Mouse (Mus musculus): ENCODE results near the gene Stk24.

Gene Stk24

DNA sequence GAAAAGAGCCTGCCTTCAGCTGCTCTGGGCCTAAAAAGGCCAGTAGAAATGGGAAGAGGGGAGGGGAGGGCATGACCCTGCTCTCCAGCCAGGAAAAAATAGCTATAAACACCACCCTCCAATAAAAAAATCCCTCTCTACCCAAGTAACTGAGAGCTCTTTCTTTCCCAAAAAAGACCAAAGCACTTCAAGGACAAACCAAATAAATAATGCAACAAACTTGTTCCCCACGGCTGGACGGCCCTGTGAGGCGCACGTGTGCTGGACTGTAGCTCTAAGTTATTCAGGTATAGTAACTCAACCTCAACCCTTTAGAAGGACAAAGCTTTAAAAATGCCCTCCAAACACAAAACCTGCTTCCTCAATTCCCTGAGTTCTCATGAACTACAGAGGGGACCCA, 28.1 kb downstream of the Stk24 start:
- no peak for DNase-seq (ENCODE audit: low spot score)

DNA sequence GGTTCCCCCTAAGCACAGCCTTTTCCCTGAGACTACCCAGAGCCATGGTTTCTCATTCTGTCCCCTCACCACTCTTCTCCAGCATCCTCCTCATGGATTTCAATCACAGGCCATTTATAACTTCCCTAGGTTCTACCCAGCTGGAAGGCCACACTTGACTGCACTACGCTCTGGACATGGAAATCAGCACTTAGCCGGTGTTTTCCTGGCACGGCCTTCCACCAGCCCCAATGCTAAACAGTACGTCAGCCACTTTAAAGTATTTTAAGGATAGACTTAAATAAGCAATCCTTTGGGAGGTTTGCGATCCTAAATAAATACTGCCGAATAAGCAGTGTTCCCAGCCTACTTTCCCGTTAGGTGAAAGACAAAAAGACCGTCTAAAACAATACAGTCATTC, 29.8 kb downstream of the Stk24 start:
- DNase-seq (ENCODE audit: low spot score), result no peak

DNA sequence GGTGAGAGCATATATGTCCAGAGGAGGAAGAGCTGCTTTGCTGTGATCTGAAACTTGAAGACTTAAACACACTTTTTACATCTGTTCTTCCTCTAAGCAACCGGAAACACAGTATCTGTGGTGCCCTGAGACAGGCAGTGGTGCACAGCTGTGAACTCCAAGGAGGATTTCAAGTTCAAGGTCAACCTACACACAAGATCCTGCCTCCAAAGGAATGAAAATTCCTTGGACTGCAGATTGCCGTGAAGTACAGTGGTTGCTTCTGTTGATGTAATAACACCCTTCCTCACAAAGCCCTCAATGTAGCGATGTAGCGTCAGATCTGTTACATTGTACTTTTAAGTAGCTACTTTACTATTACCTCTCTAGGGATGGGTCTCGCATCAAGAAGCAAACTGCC, 30.5 kb downstream of the Stk24 start:
- no peak for DNase-seq (ENCODE audit: low spot score)

GRCm38 (mm10) chr14:121348256-121348655, 31.6 kb downstream of the Stk24 start:
- no peak for DNase-seq (ENCODE audit: low spot score)

DNA sequence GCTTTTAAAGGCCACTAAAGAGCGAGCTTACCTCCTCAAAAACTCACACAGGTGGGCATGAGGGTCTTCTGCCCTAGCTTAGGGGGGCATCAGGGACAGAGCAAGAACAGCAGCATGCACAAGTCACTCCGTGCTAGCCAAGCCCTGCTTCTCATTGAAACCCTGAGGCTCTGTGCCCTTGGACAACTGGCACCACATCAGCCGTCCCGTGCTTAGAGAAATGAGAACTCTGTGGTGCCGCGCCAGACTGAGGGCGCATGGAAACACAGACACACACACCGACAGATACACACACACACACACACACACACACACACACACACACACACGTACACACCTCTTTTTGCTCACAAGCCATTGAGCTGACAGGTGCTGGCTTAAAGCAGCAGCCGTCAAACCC, 32.7 kb downstream of the Stk24 start:
- DNase-seq (ENCODE audit: low spot score), result no peak

- DNase-seq (ENCODE audit: low spot score), result no peak
Measured at GRCm38 (mm10) chr14:121346654-121347053, 33.2 kb downstream of the Stk24 start.

DNA sequence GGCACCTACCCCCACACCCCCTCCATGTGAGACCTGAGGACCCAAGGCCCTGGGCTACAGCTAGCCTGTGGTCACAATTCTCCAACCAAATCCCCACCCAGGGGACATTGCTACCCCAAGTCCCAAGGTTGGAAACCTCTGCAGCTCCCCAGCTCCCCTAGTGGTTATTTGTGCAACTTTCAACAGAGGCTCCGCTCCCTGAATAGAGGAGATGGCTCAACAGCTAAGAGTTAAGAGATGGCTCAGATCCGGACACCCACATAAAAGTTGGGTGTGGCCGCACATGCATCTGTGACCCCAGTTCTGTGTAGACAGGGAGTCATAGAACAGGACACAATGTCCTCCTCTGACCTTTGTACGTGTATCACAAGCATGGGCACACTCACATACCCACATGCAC, 33.8 kb downstream of the Stk24 start:
- DNase-seq (ENCODE audit: low spot score), result no peak

GRCm38 (mm10) chr14:121344928-121345327, 34.9 kb downstream of the Stk24 start:
- no peak for DNase-seq (ENCODE audit: low spot score)

- no peak for DNase-seq (ENCODE audit: low spot score)
Measured at GRCm38 (mm10) chr14:121342885-121343284, 36.9 kb downstream of the Stk24 start.

GRCm38 (mm10) chr14:121339951-121340401, 39.8 kb downstream of the Stk24 start:
- DNase-seq (ENCODE audit: low spot score), result peak; percentile 36

DNA sequence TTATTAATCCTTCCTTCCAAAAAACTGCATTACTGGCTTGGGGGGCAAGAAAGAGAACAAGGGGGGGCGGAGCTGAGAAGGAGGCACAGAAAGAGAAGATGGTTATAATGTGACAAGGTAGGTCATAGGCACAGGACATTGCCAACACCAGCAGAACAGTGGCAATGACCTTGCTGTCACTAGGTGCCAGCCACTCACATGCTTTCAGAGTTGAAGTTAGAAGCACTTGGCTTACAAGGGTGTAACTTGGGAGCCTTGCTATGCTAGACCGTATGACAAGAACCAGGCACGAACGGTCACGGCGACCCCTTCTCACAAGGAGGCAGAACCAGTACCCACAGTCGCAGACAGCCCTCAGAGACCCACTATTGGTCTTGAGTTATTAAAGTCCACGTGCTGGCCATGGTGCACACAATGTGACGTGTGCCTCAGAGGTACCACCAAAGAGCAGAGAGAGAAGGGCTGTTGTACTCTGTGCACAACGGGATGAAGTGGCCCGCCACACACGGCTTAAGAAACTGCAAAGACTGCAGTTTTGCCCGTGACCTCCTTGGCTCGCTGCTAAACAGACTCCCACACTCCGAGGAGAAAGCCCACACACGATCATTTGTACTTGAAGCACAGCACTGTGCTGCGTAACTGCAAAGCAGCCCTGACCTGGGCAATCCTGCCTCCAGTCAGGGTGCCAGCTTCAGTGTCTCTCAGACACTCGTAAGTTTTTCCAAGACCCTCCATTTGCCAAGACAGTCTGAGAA, 40.8 kb downstream of the Stk24 start:
- DNase-seq (ENCODE audit: low spot score), result peak; percentile 36

GRCm38 (mm10) chr14:121330090-121330408, 49.8 kb downstream of the Stk24 start:
- no peak for DNase-seq (ENCODE audit: low spot score)

DNA sequence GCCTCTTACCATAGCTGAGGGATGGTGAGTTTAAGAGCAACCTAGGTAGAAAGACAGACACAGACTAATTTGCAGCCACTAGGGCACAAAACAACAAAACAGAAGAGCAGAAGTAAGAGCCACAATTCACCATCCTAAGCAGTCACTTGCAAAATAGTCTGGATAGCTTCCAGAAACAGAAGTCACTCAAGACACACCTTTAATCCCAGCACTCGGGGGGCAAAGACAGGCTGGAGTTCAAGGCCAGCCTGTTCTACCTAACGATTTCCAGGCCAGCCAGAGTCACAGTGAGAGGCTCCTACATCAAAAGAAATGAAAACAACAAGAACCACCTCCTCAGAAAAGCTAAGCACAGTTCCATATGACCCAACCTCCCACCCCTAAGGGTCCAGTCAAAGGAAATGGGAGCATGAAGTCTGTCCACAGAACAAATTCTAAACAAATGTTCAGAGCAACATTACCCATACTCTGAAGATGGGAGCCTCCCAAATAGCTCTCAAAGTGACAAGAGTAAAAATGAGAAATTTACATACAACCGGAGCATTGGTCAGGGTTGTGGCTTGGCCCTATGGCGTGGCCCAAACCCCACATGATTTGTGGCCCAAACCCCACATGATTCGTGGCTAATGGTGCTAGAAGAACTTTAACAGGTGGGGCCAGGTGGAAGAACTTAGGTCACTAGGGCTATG, 50.3 kb downstream of the Stk24 start:
- DNase-seq (ENCODE audit: low spot score), result no peak

GRCm38 (mm10) chr14:121328878-121329277, 50.9 kb downstream of the Stk24 start:
- no peak for DNase-seq (ENCODE audit: low spot score)

- no peak for DNase-seq (ENCODE audit: low spot score)
Measured at GRCm38 (mm10) chr14:121326432-121326831, 53.4 kb downstream of the Stk24 start.

- DNase-seq (ENCODE audit: low spot score), result no peak
Measured at GRCm38 (mm10) chr14:121324521-121325330, 55.1 kb downstream of the Stk24 start.

GRCm38 (mm10) chr14:121322641-121323040, 57.2 kb downstream of the Stk24 start:
- no peak for DNase-seq (ENCODE audit: low spot score)

GRCm38 (mm10) chr14:121322150-121322549, 57.7 kb downstream of the Stk24 start:
- DNase-seq (ENCODE audit: low spot score), result no peak

DNA sequence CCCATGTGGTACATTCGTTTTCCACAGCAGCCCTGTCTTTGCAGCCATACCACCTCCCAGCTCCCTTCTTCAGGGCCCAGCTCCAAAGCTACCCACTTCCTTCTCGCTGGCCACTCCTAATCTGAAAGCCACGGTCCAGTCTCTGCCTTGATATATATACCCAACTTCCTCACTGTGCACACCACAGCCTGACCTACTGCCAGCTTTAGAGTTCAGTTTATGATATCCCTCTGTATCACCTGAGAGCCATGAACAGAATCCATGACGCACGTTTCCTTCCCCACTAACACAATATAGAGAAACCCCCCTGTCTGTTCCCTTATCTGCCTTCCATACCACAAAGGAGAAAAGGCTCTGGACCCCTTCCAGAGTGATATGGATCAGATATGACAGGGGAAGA, 61.4 kb downstream of the Stk24 start:
- DNase-seq (ENCODE audit: low spot score), result no peak

DNA sequence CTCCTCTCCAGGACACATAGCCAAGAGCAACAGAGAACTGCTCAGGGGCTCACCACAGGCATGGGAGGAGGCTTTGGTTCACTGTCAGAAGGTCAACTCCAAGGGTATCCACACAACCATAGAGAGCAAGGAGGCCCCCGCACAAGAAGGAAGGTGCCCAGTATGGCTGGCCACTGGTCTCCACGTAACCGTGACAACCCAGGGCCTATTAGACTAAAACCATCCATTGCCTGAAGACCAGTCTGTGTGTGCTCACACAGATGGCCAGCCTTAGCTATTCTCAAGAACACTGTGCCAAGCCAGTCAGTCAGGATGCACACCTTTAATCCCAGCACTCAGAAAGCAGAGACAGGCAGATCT, 62.5 kb downstream of the Stk24 start:
- DNase-seq (ENCODE audit: low spot score), result no peak

DNA sequence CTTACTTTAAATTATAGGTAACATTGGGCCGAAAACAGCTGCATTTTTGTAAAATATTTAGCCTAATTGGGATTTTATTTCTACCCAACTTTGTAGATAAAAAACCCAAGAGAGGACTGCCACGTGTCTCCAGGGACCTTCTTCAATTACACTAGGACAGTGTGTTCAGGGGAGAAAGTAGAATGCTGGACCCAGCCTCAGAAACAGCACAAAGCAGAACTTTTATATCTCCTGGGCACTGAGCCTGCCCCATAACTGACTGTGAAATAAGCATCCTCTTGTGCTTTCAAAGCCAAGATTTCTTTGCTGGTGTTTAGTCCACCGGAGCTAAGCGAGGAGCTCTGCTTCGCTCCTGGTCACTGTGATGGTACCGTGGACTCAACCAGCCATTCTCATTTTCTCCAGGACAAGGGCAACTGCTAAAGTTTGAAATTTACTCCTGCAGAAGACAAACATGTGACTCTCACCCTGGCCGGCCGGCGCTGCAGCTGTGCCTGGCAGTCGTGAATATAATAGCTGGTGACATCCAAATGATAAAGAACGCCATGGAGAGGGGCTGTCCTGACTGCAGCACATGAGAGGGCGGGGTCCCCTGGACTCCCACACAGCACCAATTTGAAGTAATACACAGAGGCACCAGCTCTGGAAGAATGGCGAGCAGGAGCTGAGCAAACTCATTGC, 63.0 kb downstream of the Stk24 start:
- DNase-seq (ENCODE audit: low spot score), result no peak

DNA sequence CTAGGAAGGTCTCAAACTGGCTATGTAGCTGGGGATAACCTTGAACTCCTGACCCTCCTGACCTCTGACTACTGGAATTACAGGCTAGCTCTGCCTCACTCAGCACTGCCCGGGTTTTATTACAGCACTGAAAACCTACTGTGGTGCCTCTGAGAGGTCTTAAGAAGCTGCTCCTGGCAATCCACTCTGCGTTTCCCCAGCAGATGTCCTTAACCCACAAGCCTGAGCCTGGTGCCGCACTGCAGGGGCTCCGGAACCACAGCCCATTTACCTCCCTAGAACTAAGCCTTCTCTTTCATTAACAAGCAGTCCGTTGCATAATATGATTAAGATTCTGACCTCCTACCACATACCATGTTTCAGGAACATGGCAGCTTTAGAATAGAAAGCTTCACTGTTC, 63.7 kb downstream of the Stk24 start:
- no peak for DNase-seq (ENCODE audit: low spot score)
